Mouse (Mus musculus): Measurements from ENCODE around the gene Itga9.

GRCm38 (mm10) chr9:118891593-118891992, 285.1 kb downstream of the Itga9 start:
- no peak for TF ChIP-seq CTCF (IDR thresholded peaks at IDR 0.05; ENCODE audit: insufficient read depth, low read depth, low read length)
- TF ChIP-seq POLR2A (IDR thresholded peaks at IDR 0.05; ENCODE audit: insufficient read depth, low read depth, low read length) = no peak

Data from olfactory bulb, adult 2 months (tissue).